Mouse (Mus musculus) embryonic facial prominence, embryonic 15.5 days (tissue): ENCODE data around the gene Zfp335. TPM values are rescaled to one million over a fixed set of nuclear protein-coding genes. Genes with fewer than 3 reads are reported as not detected.
"Not testable (repeated sequence)": the region's sequence is repeated elsewhere in the genome, so short reads cannot be mapped to it uniquely, and the experiment has no call there.

Experiments used
- ATAC-seq: fragments of 200-750 bp; cut with Nextera tagmentation; 2 replicates; pipeline ENCODE4 v1.8.0; 2017; ENCODE audit warnings: low read depth, moderate TSS enrichment; ENCODE audit not compliant: insufficient number of reproducible peaks, low FRiP score, low TSS enrichment
- H3K27ac ChIP-seq: fragments of 300-500 bp; sonication (generic); replicated peaks from 2 replicates; pipeline ENCODE4 v1.5.1; 2015; ENCODE audit warnings: mild to moderate bottlenecking, inconsistent platforms
- H3K27me3 ChIP-seq: fragments of 300-500 bp; sonication (generic); 2 replicates; pipeline ENCODE4 v1.6.1; 2015; ENCODE audit warnings: inconsistent platforms
- H3K36me3 ChIP-seq: fragments of 300-500 bp; sonication (generic); 2 replicates; pipeline ENCODE4 v1.6.1; 2015; ENCODE audit warnings: mild to moderate bottlenecking, inconsistent platforms
- H3K4me1 ChIP-seq: fragments of 300-500 bp; sonication (generic); 2 replicates; pipeline ENCODE4 v1.6.1; 2015; ENCODE audit warnings: inconsistent platforms
- H3K4me2 ChIP-seq: fragments of 300-500 bp; sonication (generic); replicated peaks from 2 replicates; pipeline ENCODE4 v1.6.1; 2015; ENCODE audit warnings: mild to moderate bottlenecking, inconsistent platforms
- H3K4me3 ChIP-seq: fragments of 300-500 bp; sonication (generic); replicated peaks from 2 replicates; pipeline ENCODE4 v1.5.1; 2015; ENCODE audit warnings: mild to moderate bottlenecking, inconsistent platforms
- H3K9ac ChIP-seq: fragments of 300-500 bp; sonication (generic); 2 replicates; pipeline ENCODE4 v1.6.1; 2015; ENCODE audit warnings: inconsistent platforms
- H3K9me3 ChIP-seq: fragments of 300-500 bp; sonication (generic); replicated peaks from 2 replicates; pipeline ENCODE4 v1.6.1; 2016; ENCODE audit warnings: inconsistent platforms
- WGBS: fragments of 180-500 bp; shearing (Covaris S2); methylation state at CpG from one replicate; pipeline ENCODE4 v1.1.7; 2015; 5-methylcytosine and 5-hydroxymethylcytosine counted together
- polyA plus RNA-seq: library from polyadenylated mRNA; unstranded; fragments of >200 nt; fragmentation: Nextera tagmentation; extraction: Ambion mirVana; gene quantifications from 2 replicates; pipeline ENCODE4 v1.2.1, GENCODE M21; 2015

The Zfp335 gene
- polyA plus RNA-seq, 1 experiment from 2014 or later, result 16.0 TPM

- peak overlapping the region; percentile 100 for H3K9ac ChIP-seq
- H3K4me2 ChIP-seq, result peak overlapping the region; percentile 90
- H3K4me3 ChIP-seq, result peak overlapping the region; percentile 95
- peak overlapping the region; percentile 100 for H3K27ac ChIP-seq
- peak; percentile 20; the same call in 1 of the 2 replicates for ATAC-seq
- 3% methylated on average over 28 of the region's 28 CpGs for WGBS
- H3K9me3 ChIP-seq, result no peaks in the 10 kb centered on the region
- H3K27me3 ChIP-seq, result no peaks in the 10 kb centered on the region
- peaks cover 6% of the 10 kb centered on the region for H3K36me3 ChIP-seq
- H3K4me1 ChIP-seq, result peaks cover 31% of the 10 kb centered on the region
Observed at GRCm38 (mm10) chr2:164878509-164879227, 32.9 kb downstream of the Zfp335 start.

GRCm38 (mm10) chr2:164877376-164878215 lies 34.0 kb downstream of the Zfp335 start:
- Histone ChIP-seq H3K4me1 (peaks cover 31% of the 10 kb centered on the region), H3K27ac (0 out of 2 replicates have a peak overlapping the region, but pooled peaks have one; percentile 100), H3K4me2 (peak overlapping the region; percentile 90)
- not testable (repeated sequence) for H3K9ac ChIP-seq, H3K36me3 ChIP-seq, ATAC-seq, H3K9me3 ChIP-seq, H3K27me3 ChIP-seq, H3K4me3 ChIP-seq
- 71% methylated on average over 11 of the region's 11 CpGs for WGBS

GRCm38 (mm10) chr2:164875648-164876047 lies 35.9 kb downstream of the Zfp335 start:
- not testable (repeated sequence) for H3K36me3 ChIP-seq, H3K27me3 ChIP-seq, H3K4me2 ChIP-seq, ATAC-seq, H3K9me3 ChIP-seq, H3K9ac ChIP-seq, H3K4me3 ChIP-seq
- Histone ChIP-seq H3K4me1 (peaks cover 27% of the 10 kb centered on the region), H3K27ac (0 out of 2 replicates have a peak overlapping the region, but pooled peaks have one; percentile 79)
- 50% methylated on average over 2 of the region's 2 CpGs for WGBS

GRCm38 (mm10) chr2:164874239-164874769 lies 37.3 kb downstream of the Zfp335 start:
- Histone ChIP-seq H3K27me3 (no peaks in the 10 kb centered on the region), H3K4me2 (no peak overlapping the region), H3K9ac (no peak overlapping the region), H3K4me1 (peaks cover 22% of the 10 kb centered on the region), H3K9me3 (no peaks in the 10 kb centered on the region), H3K4me3 (no peak overlapping the region), H3K27ac (peak overlapping the region; percentile 79), H3K36me3 (no peaks in the 10 kb centered on the region)
- peak; percentile 27; the same call in 1 of the 2 replicates for ATAC-seq
- 30% methylated on average over 1 of the region's 1 CpGs for WGBS

GRCm38 (mm10) chr2:164873621-164874020 lies 37.9 kb downstream of the Zfp335 start:
- no peak for ATAC-seq
- WGBS, result 68% methylated on average over 3 of the region's 3 CpGs

GRCm38 (mm10) chr2:164871602-164872303 lies 39.8 kb downstream of the Zfp335 start:
- ATAC-seq, result no peak
- 55% methylated on average over 6 of the region's 6 CpGs for WGBS

More at GRCm38 (mm10) chr2:164873621-164874020, 37.9 kb downstream of the Zfp335 start:
- Histone ChIP-seq H3K4me1 (peaks cover 20% of the 10 kb centered on the region), H3K9me3 (no peaks in the 10 kb centered on the region), H3K27ac (peak overlapping the region; percentile 79; the same call in 1 of the 2 replicates), H3K4me2 (no peak overlapping the region), H3K4me3 (no peak overlapping the region), H3K9ac (no peak overlapping the region), H3K27me3 (no peaks in the 10 kb centered on the region), H3K36me3 (no peaks in the 10 kb centered on the region)

GRCm38 (mm10) chr2:164868491-164868890 lies 43.1 kb downstream of the Zfp335 start:
- H3K36me3 ChIP-seq, result no peaks in the 10 kb centered on the region
- H3K27me3 ChIP-seq, result no peaks in the 10 kb centered on the region
- no peaks in the 10 kb centered on the region for H3K9me3 ChIP-seq
- no peak overlapping the region for H3K27ac ChIP-seq
- H3K4me2 ChIP-seq, result no peak overlapping the region
- ATAC-seq, result no peak
- H3K4me3 ChIP-seq, result no peak overlapping the region
- 79% methylated on average over 7 of the region's 7 CpGs for WGBS
- no peaks in the 10 kb centered on the region for H3K4me1 ChIP-seq
- no peak overlapping the region for H3K9ac ChIP-seq

More at GRCm38 (mm10) chr2:164871602-164872303, 39.8 kb downstream of the Zfp335 start:
- H3K27me3 ChIP-seq, result no peaks in the 10 kb centered on the region
- peaks cover 14% of the 10 kb centered on the region for H3K4me1 ChIP-seq
- no peak overlapping the region for H3K4me2 ChIP-seq
- H3K27ac ChIP-seq, result no peak overlapping the region
- no peak overlapping the region for H3K4me3 ChIP-seq
- H3K9ac ChIP-seq, result no peak overlapping the region
- no peaks in the 10 kb centered on the region for H3K36me3 ChIP-seq
- H3K9me3 ChIP-seq, result no peaks in the 10 kb centered on the region

- no peak overlapping the region for H3K4me2 ChIP-seq
- no peaks in the 10 kb centered on the region for H3K27me3 ChIP-seq
- no peak overlapping the region for H3K4me3 ChIP-seq
- peak overlapping the region; percentile 55; the same call in 1 of the 2 replicates for H3K27ac ChIP-seq
- H3K4me1 ChIP-seq, result peaks cover 2% of the 10 kb centered on the region; the same call in 1 of the 2 replicates
- no peaks in the 10 kb centered on the region for H3K36me3 ChIP-seq
- ATAC-seq, result no peak
- H3K9ac ChIP-seq, result no peak overlapping the region
- no peaks in the 10 kb centered on the region for H3K9me3 ChIP-seq
- WGBS, result 88% methylated on average over 7 of the region's 7 CpGs
Observed at GRCm38 (mm10) chr2:164867566-164867965, 44.0 kb downstream of the Zfp335 start.

- no peak overlapping the region for H3K9ac ChIP-seq
- peaks cover 8% of the 10 kb centered on the region; the same call in 1 of the 2 replicates for H3K4me1 ChIP-seq
- H3K4me3 ChIP-seq, result no peak overlapping the region
- no peaks in the 10 kb centered on the region for H3K36me3 ChIP-seq
- no peaks in the 10 kb centered on the region for H3K9me3 ChIP-seq
- H3K27ac ChIP-seq, result peak overlapping the region; percentile 55
- no peak overlapping the region for H3K4me2 ChIP-seq
- 39% methylated on average over 16 of the region's 16 CpGs for WGBS
- ATAC-seq, result no peak; the same call in 1 of the 2 replicates
- no peaks in the 10 kb centered on the region for H3K27me3 ChIP-seq
Observed at GRCm38 (mm10) chr2:164866741-164867551, 44.6 kb downstream of the Zfp335 start.

GRCm38 (mm10) chr2:164864593-164864992 lies 47.0 kb downstream of the Zfp335 start:
- 59% methylated on average over 4 of the region's 4 CpGs for WGBS

More at GRCm38 (mm10) chr2:164864593-164864992, 47.0 kb downstream of the Zfp335 start:
- Histone ChIP-seq H3K9ac (no peak overlapping the region), H3K27ac (no peak overlapping the region), H3K36me3 (no peaks in the 10 kb centered on the region), H3K9me3 (no peaks in the 10 kb centered on the region), H3K4me2 (no peak overlapping the region), H3K27me3 (no peaks in the 10 kb centered on the region), H3K4me3 (no peak overlapping the region), H3K4me1 (peaks cover 18% of the 10 kb centered on the region)
- no peak for ATAC-seq
